Mouse (Mus musculus) c-Kit-negative CD71-positive TER-119-positive erythroid progenitor cells, embryonic 14.5 days (primary cell): Measurements from ENCODE around the gene Apip.

Source experiments
- DNase-seq: peaks from one replicate; pipeline ENCODE4 v3.0.0-alpha.2; 2013; ENCODE audit warnings: low read depth, low spot score

The Apip gene

DNA sequence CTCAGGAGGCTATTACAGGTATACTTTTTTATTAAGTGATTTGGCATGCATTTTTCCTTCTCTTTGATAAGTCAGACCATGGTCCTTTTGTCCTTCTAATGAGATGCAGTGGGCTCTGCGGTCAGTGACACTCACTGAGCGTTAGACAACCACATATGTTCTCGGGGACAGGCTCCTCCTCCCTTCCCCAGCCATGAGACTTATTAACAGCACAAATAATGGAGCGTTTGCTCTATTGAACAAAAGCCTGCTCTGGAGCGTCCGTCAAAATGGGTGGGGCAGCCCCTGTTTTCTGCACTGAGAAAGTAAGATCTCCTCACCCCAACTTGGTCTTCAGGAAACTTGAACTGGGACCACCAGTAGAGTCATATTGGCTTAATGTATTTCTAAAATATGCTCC lies 16.0 kb downstream of the Apip start:
- no peak for DNase-seq

DNA sequence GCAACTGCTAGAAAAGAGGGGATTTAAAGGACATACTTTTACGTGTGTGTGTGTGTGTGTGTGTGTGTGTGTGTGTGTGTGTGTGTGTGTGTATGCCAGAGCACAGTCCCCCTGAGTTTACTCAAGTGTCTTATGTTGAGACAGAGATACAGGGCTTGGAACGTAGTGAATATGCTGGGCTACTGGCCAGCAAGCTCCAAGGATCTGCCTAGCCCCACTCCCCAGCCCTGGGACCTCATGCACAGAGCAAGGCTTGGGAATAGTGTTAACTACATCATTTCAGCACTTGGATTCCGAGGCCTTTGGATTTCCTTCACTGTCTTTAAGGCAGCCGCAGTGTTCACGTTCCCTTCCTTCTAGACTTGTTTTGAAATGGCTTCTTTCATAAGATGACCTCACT lies 29.1 kb downstream of the Apip start:
- no peak for DNase-seq

DNA sequence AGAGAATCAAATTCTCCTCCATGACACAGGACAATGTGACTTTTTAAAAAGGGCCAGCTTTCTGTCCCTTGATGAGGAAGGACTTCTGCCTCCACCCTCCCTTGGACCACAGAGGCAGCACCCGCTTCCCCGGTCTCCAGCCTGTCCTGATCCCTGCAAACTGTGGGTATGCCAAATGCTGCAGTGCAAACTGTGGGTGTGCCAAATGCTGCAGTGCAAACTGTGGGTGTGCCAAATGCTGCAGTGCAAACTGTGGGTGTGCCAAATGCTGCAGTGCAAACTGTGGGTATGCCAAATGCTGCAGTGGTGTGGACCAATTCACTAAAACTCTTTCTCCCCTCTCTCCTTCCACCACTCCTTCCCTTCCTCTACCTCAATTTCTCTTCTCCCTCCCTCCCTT lies 32.7 kb downstream of the Apip start:
- no peak for DNase-seq

DNA sequence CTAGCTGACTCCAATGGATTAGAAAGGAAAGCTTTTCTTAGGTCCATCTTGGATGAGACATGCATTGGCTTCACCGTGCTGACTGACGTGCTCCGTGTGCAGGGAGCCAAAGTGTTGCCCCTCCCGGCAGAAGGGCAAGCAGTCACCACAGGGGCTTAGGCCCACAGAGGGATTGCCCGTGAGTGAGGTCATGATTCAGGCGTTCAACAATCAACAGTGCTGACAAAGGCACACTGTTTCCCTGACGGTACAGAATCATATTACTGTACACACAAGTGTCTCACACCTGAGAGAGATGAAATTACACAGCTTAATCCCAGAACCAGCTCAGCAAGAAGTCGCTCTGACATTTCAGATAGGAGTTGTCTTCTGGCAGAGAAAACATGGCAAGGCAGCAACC lies 38.2 kb downstream of the Apip start:
- no peak for DNase-seq

DNA sequence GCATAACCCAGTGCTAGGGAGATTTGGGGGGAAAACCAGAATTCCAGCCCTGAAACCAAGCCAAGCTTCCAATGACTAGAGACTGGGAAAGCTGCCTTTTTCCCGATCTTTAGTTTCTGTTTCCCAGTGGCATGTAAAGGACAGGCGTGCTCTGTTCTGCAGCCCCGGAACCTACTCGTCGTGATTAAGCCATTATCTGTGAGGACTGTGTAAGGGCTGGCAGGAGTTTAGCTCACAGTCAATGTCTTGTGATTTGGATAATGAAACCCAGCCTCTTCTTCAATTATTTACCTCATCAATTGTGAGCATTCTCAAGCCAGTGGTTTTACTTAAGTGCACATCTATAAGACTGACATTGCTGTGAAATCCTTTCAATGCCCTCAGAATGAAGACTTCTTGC lies 43.7 kb downstream of the Apip start:
- no peak for DNase-seq

DNA sequence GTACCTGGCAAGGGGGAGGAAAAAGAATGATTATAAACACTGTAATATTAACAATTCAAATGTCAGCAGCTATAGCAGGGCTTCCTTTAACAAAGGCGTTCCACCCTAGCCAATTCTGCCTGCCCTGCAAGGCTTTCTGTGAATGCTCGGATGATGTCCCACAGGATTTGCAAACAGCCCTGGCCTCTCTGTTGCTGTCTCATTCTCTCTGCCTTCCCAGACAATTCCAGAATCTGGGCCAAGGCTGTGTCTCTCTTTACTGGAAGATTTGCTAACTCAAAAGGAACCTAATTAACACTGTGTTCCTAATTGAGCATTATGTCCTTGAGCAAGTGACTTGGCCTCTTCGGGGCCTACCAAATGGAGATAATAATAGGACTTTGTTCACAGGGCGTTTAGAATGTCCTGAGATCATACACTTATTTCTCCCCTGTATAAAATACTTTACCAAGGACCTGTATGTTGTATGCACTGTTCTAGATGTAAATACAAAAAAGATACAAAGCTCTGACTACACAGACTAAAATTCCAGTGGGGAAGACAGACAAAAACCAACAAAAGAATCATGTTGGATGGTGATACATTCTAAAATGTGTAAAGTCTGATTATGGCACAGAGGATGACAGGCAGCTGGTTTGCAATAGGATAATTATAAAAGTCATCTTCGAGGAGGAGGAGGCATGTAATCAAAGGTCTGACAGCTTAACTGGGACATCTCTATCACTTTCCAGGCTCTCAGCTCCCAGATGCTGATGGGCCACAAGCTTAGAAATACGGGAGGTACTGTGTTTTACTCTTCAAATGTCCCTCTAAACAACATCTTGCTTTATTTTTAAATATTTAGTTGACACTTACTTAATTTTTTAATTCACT lies 45.1 kb downstream of the Apip start:
- DNase-seq: no peak

DNA sequence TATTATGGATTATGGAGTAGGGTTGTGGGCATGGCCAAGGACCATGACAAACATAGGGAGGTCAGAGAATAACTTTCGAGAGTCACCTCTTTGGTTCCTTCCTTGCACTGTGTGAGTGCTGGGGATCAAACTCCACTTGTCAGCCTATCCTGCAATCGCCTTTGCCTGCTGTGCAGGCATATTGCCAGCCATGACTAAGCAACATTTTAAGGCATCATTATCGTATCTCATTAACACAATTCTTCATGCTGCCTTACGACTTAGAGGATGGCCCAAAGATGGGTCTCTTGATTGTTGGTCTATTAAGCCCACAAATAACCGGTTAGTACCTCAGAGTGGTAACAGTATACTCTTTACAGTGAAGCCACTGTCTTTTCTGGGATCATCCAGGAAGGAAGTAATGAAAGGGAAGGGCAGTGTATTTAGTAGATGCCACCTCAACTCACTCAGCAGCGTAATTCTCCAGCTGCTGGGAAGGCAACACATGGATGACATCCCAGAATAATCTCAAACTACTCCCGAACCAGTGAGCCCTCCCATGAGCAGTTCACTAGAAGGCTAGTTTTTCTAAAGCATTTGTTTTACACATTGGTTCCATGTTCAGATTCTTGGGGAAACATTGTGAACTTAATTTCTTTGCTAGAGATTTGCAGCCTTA lies 45.9 kb downstream of the Apip start:
- DNase-seq: peak; percentile 1

DNA sequence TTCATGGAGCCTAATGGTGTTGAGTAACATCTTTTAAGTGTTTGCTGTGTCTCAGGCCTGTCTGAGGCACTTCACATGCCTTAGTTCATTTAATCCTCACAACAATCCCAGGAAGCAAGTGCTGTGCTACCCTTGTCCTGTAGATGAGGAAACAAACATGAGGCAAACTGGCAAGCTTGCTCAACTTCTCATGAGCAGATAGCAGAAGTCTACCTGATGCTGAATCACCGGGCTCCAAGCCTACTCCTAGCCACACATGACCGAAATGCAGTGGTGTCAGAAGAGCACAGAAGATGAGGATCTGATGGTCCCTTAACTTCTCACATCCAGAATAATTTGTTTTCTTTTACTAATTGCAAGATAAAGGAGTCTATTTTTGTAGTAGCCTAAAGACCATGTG lies 56.2 kb downstream of the Apip start:
- no peak for DNase-seq

DNA sequence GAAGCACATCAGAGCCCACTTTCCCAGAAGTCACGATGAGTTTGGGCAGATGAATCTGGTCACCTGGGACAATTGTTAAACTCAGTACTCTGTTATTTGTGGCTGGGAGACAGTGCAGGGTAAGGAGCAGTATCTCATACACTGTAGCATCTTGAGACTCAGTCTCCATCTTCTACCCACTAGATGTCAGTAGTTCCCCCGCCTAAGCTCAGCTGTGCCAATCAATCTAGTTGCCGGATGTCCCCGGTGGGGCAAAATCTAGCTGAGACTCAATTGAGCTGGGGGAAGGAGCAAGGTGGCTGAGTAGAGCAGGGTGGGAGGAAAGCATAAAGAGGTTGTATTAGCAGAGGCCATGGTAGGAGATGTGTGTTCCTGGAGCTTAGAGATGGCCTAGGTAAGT lies 57.7 kb downstream of the Apip start:
- no peak for DNase-seq

DNA sequence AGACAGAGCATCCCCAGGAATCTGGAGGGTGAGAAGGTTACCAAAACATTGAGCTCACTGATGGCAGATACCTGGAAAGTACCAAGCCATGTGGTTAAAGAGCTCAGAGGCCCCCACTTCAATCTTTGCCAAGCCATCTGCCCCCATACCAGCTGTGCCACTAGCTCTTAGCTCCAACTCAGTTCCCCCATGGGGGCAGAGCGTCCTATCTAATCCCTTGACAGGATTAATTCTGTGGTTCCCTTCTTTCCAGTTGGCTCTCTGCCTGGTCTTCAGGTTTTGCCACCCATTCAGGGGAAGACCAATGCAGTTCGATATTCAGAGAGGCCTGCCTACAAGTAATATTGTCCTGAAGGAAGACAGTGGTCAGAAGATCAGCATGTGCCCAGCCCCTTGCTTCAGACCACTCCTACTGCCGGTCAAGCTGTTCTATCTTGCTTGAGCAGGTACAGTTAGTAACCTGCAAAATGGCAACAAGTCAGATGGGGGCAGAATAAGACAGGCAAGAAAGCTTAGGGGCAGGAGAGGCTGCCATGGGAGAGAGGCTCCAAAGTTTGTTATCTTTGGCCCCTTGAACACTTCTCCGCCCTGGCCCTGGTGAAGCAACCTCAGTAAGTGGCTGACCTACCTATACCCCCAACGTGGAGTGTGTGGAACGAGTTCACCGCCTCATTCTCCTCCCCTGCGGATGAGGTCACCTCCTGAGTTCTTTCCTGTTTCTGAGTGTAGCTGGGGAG lies 65.2 kb downstream of the Apip start:
- DNase-seq: no peak
